Mouse (Mus musculus): ENCODE results near the gene Tnik. TPM values are rescaled to one million over a fixed set of nuclear protein-coding genes. Genes with fewer than 3 reads are reported as not detected.

The Tnik gene
- polyA plus RNA-seq, 1 experiment from 2014 or later: 10.3 TPM

DNA sequence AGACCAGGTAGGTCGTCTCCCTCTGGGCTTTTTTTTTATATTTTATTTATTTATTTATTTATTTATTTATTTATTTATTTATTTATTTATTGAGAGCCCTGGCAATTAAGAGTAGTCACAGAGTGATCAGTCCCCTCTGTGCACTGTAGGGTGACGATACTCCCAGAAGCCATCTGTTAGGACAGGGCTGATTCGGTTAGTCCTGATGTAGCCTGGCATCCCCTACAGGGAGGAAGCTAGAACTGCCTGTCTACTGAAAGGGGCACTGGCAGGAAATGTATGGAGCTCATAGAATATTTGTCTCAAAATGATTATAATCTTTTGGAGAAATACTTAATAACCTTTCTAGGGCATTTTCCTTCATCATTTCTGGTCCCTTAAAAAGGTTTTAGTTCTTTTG, 147.3 kb downstream of the Tnik start:
- Histone ChIP-seq H3K4me3 (no peak overlapping the region), H3K27me3 (no peaks in the 10 kb centered on the region), H3K9me3 (replicated peaks) (no peaks in the 10 kb centered on the region), H3K9ac (no peak overlapping the region), H3K36me3 (no peaks in the 10 kb centered on the region), H3K4me2 (no peak overlapping the region), H3K4me1 (replicated peaks) (no peaks in the 10 kb centered on the region), H3K27ac (no peak overlapping the region)
- ATAC-seq (replicated peaks; ENCODE audit: insufficient number of reproducible peaks, insufficient read depth, low FRiP score, low read depth): no peak
- WGBS: 73% methylated on average over 3 of the region's 3 CpGs

DNA sequence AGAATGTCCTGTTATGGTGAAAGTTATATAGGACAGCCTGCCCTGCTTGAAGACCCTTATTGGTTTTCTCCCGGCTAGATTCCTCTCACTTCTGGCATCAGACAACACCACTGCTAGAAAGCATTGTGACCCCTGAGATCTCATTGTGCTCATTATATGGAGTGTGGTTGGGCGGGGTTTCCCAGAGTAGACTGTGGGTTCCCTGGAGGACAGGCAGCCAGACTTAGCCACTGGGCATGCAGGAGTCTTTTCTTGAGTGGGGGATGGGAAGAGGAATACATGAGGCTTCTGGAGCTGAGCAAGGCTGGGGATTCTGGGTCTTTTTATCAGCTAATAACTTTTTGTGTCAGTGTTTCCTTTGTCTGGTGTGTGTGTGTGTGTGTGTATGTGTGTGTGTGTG, 153.0 kb downstream of the Tnik start:
- Histone ChIP-seq H3K4me2 (no peak overlapping the region), H3K36me3 (no peaks in the 10 kb centered on the region), H3K27ac (no peak overlapping the region), H3K27me3 (no peaks in the 10 kb centered on the region), H3K9ac (no peak overlapping the region), H3K9me3 (replicated peaks) (no peaks in the 10 kb centered on the region), H3K4me3 (no peak overlapping the region), H3K4me1 (replicated peaks) (peaks cover 15% of the 10 kb centered on the region)
- peak; percentile 51; the same call in 1 of the 2 replicates for ATAC-seq (replicated peaks; ENCODE audit: insufficient number of reproducible peaks, insufficient read depth, low FRiP score, low read depth)
- WGBS: 54% methylated on average over 2 of the region's 2 CpGs

DNA sequence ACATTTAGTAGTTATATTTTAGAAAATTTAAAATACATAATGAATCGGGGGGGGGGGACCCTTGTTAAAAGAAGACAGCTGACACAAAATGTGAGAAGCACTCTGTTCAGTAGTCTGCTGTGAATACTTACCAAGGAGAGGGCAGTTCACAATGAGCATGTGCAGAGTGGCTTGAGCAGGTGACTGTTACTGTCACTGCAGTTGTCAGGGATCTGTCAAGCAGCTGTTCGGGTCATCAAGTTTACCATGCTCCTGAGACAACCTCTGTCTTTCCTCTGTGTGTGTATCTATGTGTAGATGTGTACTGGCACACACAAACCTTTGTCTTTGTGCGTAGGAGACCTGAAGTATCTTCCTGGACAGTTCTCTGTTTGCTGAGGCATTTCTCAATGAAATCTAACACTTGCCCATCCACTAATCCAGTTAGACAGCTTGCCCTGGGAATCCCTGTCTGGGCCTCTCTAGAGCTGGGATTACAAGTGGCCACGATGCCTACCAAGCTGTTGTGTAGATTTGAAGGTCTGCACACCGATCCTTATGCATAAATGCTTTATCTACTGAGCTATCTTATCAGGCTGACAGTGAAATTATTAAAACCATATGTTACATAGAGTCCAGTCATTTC, 154.2 kb downstream of the Tnik start:
- Histone ChIP-seq H3K4me1 (replicated peaks) (peaks cover 18% of the 10 kb centered on the region), H3K4me3 (no peak overlapping the region), H3K27ac (no peak overlapping the region), H3K36me3 (no peaks in the 10 kb centered on the region), H3K9me3 (replicated peaks) (no peaks in the 10 kb centered on the region), H3K4me2 (no peak overlapping the region), H3K9ac (no peak overlapping the region), H3K27me3 (no peaks in the 10 kb centered on the region)
- WGBS: 72% methylated on average over 5 of the region's 5 CpGs
- no peak for ATAC-seq (replicated peaks; ENCODE audit: insufficient number of reproducible peaks, insufficient read depth, low FRiP score, low read depth)

DNA sequence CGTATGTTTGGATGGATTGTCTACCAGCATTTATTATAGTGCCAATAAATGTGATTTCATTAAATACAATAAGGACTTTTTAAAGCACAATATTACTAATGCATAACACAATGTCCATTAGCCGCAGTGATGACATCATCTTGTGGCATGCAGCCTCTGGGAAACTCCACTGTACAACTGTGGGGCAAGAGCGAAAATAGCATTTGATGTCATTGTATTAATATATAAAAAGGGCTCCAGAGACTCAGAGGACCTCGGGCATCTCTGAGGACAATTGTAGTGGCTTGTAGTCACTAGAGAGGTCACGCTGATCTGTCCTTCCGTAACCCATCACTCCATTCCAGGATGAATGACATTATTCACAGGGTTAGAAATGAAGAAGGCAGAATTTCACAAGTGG, 157.2 kb downstream of the Tnik start:
- ATAC-seq (replicated peaks; ENCODE audit: insufficient number of reproducible peaks, insufficient read depth, low FRiP score, low read depth): peak; percentile 75; the same call in 1 of the 2 replicates
- Histone ChIP-seq H3K27me3 (no peaks in the 10 kb centered on the region), H3K36me3 (no peaks in the 10 kb centered on the region), H3K27ac (peak overlapping the region; percentile 52), H3K4me1 (replicated peaks) (peaks cover 18% of the 10 kb centered on the region), H3K4me2 (no peak overlapping the region), H3K9me3 (replicated peaks) (no peaks in the 10 kb centered on the region), H3K4me3 (no peak overlapping the region), H3K9ac (no peak overlapping the region)
- 47% methylated on average over 6 of the region's 6 CpGs for WGBS

DNA sequence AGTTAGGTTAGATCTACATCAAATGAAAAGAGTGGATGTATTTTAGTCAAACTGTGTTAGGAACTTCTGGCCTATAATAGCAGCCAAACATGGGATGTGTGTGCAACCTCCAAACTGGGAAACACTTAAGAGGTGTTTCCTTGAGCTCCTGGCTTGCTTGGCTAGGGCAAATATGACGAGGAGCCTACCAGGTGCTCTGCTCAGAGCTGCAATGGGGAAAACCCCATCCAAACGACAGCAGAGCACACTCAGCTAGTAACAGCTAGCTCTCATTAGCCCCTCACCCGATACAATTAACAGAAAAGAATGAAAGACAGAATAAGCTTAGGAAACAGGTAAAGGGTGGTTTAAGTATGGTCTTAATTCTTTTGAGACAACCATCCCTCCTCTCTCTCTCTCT, 157.7 kb downstream of the Tnik start:
- no peak for ATAC-seq (replicated peaks; ENCODE audit: insufficient number of reproducible peaks, insufficient read depth, low FRiP score, low read depth)
- H3K27ac ChIP-seq: peak overlapping the region; percentile 52
- 42% methylated on average over 3 of the region's 3 CpGs for WGBS
- peaks cover 18% of the 10 kb centered on the region for H3K4me1 ChIP-seq (replicated peaks)
- no peak overlapping the region for H3K9ac ChIP-seq
- no peak overlapping the region for H3K4me3 ChIP-seq
- no peaks in the 10 kb centered on the region for H3K36me3 ChIP-seq
- no peaks in the 10 kb centered on the region for H3K9me3 ChIP-seq (replicated peaks)
- no peak overlapping the region for H3K4me2 ChIP-seq
- H3K27me3 ChIP-seq: no peaks in the 10 kb centered on the region

DNA sequence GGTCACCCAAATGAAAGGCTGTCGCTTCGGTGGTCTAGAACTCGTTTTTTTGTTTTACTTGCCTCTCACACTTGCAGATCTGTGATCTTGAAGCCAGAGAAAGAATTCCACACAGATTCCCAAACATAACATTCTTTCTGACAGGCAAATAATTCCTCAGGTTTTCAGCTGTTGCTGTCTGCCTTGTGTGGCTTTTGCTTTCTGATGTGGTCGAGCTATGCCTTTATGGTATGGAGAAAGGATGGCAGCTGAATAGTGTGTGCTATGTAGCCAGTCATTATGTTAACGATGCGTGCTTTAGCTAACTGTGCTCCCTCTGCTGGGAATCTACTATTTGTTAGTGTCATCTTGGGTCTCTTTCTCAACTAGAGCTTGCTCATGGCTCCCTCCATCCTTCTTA, 158.8 kb downstream of the Tnik start:
- Histone ChIP-seq H3K27ac (no peak overlapping the region), H3K4me3 (no peak overlapping the region), H3K4me1 (replicated peaks) (peaks cover 17% of the 10 kb centered on the region), H3K9ac (no peak overlapping the region), H3K4me2 (no peak overlapping the region), H3K36me3 (no peaks in the 10 kb centered on the region), H3K9me3 (replicated peaks) (no peaks in the 10 kb centered on the region), H3K27me3 (no peaks in the 10 kb centered on the region)
- WGBS: 81% methylated on average over 6 of the region's 6 CpGs
- ATAC-seq (replicated peaks; ENCODE audit: insufficient number of reproducible peaks, insufficient read depth, low FRiP score, low read depth): no peak

DNA sequence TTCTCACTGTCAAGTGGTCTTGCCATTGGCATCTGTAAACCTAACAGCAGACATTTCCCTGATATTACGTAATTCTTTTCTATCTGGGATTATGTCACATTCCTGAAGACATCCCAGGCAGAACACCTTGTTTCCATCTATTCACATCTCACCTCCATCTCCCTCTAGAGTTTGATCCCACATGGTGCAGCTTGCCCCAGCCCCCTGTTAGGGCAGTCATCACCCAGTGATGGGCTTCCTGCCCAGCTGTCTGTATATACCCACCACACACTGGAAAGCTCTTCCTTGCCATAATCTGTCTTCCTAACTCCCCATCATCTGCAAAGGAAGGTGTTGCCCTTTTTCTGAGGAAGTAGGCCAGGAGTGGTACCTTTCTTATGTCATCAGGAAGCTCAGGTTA, 159.2 kb downstream of the Tnik start:
- Histone ChIP-seq H3K9me3 (replicated peaks) (no peaks in the 10 kb centered on the region), H3K4me2 (no peak overlapping the region), H3K36me3 (no peaks in the 10 kb centered on the region), H3K9ac (no peak overlapping the region), H3K27me3 (no peaks in the 10 kb centered on the region), H3K4me1 (replicated peaks) (peaks cover 17% of the 10 kb centered on the region), H3K27ac (no peak overlapping the region), H3K4me3 (no peak overlapping the region)
- no peak for ATAC-seq (replicated peaks; ENCODE audit: insufficient number of reproducible peaks, insufficient read depth, low FRiP score, low read depth)
- 97% methylated on average over 1 of the region's 1 CpGs for WGBS

DNA sequence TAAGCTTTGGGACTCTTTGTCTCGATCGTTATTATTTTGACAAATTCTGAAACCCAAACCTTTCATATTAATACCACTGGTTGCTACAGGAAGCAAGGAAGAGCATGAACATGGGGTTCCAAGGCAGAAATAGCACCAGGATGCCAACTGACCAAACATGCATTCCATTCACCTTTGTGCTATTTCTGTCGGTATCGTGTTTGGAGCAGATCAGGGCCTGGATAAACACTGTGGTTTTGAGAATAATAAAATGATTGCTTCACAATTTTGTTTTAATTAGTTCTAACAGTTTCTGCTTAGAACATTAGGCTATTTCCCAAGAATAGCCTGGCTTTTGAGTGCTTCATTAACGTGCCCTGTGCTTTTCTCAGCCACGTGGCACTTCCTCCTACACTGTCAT, 162.9 kb downstream of the Tnik start:
- Histone ChIP-seq H3K9me3 (replicated peaks) (no peaks in the 10 kb centered on the region), H3K9ac (no peak overlapping the region), H3K27ac (no peak overlapping the region), H3K36me3 (no peaks in the 10 kb centered on the region), H3K4me3 (no peak overlapping the region), H3K4me1 (replicated peaks) (peaks cover 10% of the 10 kb centered on the region), H3K4me2 (no peak overlapping the region), H3K27me3 (no peaks in the 10 kb centered on the region)
- WGBS: 62% methylated on average over 6 of the region's 6 CpGs
- ATAC-seq (replicated peaks; ENCODE audit: insufficient number of reproducible peaks, insufficient read depth, low FRiP score, low read depth): no peak

DNA sequence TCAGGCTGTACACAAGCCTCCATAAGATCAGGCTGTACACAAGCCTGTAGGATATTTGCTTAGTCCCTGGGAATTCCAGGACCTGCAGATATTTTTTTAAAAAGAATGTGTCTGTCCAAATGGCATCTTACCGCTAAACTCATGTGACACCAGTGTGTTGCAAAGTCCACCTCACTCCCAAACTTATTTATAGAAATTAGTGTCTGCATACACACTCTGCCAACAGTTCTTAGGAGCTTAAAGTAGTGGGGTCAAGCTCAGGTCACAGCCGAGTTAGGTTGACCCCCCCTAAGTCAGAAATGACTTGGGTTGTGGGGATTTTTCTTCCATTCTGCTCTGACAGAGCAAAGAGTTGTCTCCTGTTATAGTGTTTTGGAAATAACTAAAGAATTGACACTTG, 168.4 kb downstream of the Tnik start:
- WGBS: 34% methylated on average over 2 of the region's 2 CpGs
- Histone ChIP-seq H3K4me2 (no peak overlapping the region), H3K4me3 (no peak overlapping the region), H3K27me3 (no peaks in the 10 kb centered on the region), H3K36me3 (no peaks in the 10 kb centered on the region), H3K27ac (no peak overlapping the region), H3K9ac (no peak overlapping the region), H3K9me3 (replicated peaks) (no peaks in the 10 kb centered on the region), H3K4me1 (replicated peaks) (peaks cover 11% of the 10 kb centered on the region)
- ATAC-seq (replicated peaks; ENCODE audit: insufficient number of reproducible peaks, insufficient read depth, low FRiP score, low read depth): 0 out of 2 replicates have a peak, but pooled peaks have one; percentile 50

DNA sequence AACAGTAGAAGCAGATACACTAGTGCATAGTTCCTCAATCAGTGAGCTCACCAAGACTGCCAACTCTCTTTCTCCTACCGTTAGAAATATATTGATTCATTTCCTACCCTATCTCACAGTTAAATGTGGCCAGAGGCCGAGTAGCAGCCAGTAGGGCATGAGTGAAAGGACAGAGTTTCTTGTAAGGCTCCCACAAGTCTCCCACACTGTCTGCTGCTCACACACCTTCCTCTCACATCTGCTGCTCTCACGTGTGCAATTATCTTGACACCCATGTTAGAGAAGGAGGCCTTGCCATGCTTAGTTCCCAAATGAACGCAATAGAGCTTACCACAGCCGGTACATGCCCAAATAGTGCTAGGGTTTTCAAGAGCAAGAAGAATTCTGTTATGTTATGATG, 169.3 kb downstream of the Tnik start:
- Histone ChIP-seq H3K27me3 (no peaks in the 10 kb centered on the region), H3K36me3 (no peaks in the 10 kb centered on the region), H3K4me1 (replicated peaks) (peaks cover 16% of the 10 kb centered on the region), H3K9ac (no peak overlapping the region), H3K27ac (no peak overlapping the region), H3K4me2 (no peak overlapping the region), H3K9me3 (replicated peaks) (no peaks in the 10 kb centered on the region), H3K4me3 (no peak overlapping the region)
- ATAC-seq (replicated peaks; ENCODE audit: insufficient number of reproducible peaks, insufficient read depth, low FRiP score, low read depth): no peak
- 78% methylated on average over 5 of the region's 5 CpGs for WGBS

DNA sequence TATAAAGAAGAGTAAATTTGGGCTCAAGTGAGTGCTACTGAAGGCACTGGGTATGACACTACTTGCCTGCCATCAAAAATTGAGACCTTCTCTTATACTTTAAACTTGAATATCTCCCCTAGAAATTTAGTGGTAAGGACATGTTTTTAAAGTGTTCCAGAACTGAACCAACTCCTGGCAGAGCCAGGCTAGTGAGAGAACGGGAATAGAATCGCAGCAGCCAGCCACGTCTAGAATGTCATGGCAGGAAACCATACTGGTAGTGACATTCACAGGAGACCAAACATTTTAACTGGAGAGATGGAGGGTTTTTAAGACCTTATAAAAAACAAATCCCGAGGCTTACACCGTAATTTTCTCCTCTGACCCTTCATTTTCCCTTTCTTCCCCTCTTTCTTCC, 172.5 kb downstream of the Tnik start:
- no peak for ATAC-seq (replicated peaks; ENCODE audit: insufficient number of reproducible peaks, insufficient read depth, low FRiP score, low read depth)
- WGBS: 80% methylated on average over 5 of the region's 5 CpGs
- no peak overlapping the region for H3K27ac ChIP-seq

DNA sequence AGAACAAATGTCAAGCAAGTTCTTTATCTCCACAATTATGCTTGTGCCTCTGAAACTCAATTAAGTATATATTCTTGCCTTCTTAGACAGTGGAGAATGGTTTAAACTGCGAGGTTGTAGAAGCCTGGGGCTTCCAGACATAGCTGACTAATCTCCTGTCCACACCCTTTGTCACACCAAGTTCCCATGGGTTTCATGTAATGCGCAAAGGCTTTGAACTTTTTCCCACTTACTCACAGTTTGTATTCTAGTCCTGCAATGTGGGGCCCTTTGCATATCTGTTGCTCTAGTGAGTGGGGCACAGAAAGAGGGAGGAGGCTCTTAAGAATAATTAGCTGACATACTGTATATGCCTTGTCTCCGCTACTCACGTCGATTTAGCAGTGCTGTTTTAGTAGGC, 174.4 kb downstream of the Tnik start:
- Histone ChIP-seq H3K4me3 (no peak overlapping the region), H3K27me3 (no peaks in the 10 kb centered on the region), H3K4me1 (replicated peaks) (peaks cover 17% of the 10 kb centered on the region), H3K9me3 (replicated peaks) (no peaks in the 10 kb centered on the region), H3K27ac (peak overlapping the region; percentile 3; the same call in 1 of the 2 replicates), H3K36me3 (no peaks in the 10 kb centered on the region), H3K9ac (no peak overlapping the region), H3K4me2 (no peak overlapping the region)
- ATAC-seq (replicated peaks; ENCODE audit: insufficient number of reproducible peaks, insufficient read depth, low FRiP score, low read depth): peak; percentile 47; the same call in 1 of the 2 replicates
- WGBS: 33% methylated on average over 5 of the region's 5 CpGs

More for the DNA sequence above, 172.5 kb downstream of the Tnik start:
- no peak overlapping the region for H3K4me3 ChIP-seq
- peaks cover 17% of the 10 kb centered on the region for H3K4me1 ChIP-seq (replicated peaks)
- no peaks in the 10 kb centered on the region for H3K27me3 ChIP-seq
- H3K9ac ChIP-seq: no peak overlapping the region
- no peaks in the 10 kb centered on the region for H3K9me3 ChIP-seq (replicated peaks)
- no peak overlapping the region for H3K4me2 ChIP-seq
- H3K36me3 ChIP-seq: no peaks in the 10 kb centered on the region
